Mouse (Mus musculus): ENCODE results near the gene Pwwp2a. TPM values are rescaled to one million over a fixed set of nuclear protein-coding genes. Genes with fewer than 3 reads are reported as not detected.

Pwwp2a gene
- polyA plus RNA-seq, 1 experiment from 2014 or later, result 17.3 TPM

- Histone ChIP-seq H3K36me3 (peaks cover 35% of the 10 kb centered on the region; the same call in 1 of the 2 replicates), H3K27ac (no peak overlapping the region), H3K27me3 (no peaks in the 10 kb centered on the region), H3K4me3 (no peak overlapping the region), H3K4me1 (replicated peaks) (0 out of 2 replicates have a peak, but pooled peaks cover 2% of the 10 kb centered on the region), H3K9ac (no peak overlapping the region), H3K9me3 (replicated peaks) (no peaks in the 10 kb centered on the region), H3K4me2 (no peak overlapping the region)
- WGBS, result 61% methylated on average over 7 of the region's 7 CpGs
- no peak for ATAC-seq (replicated peaks; ENCODE audit: insufficient number of reproducible peaks, insufficient read depth, low FRiP score, low read depth)
These were observed 46.0 kb downstream of the Pwwp2a start for GRCm38 (mm10) chr11:43727796-43728195.

- Histone ChIP-seq H3K27me3 (no peaks in the 10 kb centered on the region), H3K9me3 (replicated peaks) (no peaks in the 10 kb centered on the region), H3K9ac (no peak overlapping the region), H3K4me1 (replicated peaks) (0 out of 2 replicates have a peak, but pooled peaks cover 2% of the 10 kb centered on the region), H3K4me2 (no peak overlapping the region), H3K4me3 (no peak overlapping the region), H3K36me3 (peaks cover 40% of the 10 kb centered on the region; the same call in 1 of the 2 replicates), H3K27ac (no peak overlapping the region)
- no peak for ATAC-seq (replicated peaks; ENCODE audit: insufficient number of reproducible peaks, insufficient read depth, low FRiP score, low read depth)
- WGBS, result 80% methylated on average over 7 of the region's 7 CpGs
These were observed 47.0 kb downstream of the Pwwp2a start for GRCm38 (mm10) chr11:43728737-43729301.

GRCm38 (mm10) chr11:43747233-43748226 is 65.7 kb downstream of the Pwwp2a start, which contains the start of gene Ttc1:
TSS of gene Ttc1 (minus strand) at chr11:43748008.
- H3K4me2 ChIP-seq, result peak within 1 kb of the TSS; percentile 87
- H3K9ac ChIP-seq, result peak within 1 kb of the TSS; percentile 77
- peak; percentile 96 for ATAC-seq (replicated peaks; ENCODE audit: insufficient number of reproducible peaks, insufficient read depth, low FRiP score, low read depth)
- no peaks in the 10 kb centered on the region for H3K27me3 ChIP-seq
- peak within 1 kb of the TSS; percentile 77 for H3K27ac ChIP-seq
- no peaks in the 10 kb centered on the region for H3K9me3 ChIP-seq (replicated peaks)
- H3K4me1 ChIP-seq (replicated peaks), result peaks cover 9% of the 10 kb centered on the region
- WGBS, result 2% methylated on average over 47 of the region's 47 CpGs
- H3K4me3 ChIP-seq, result peak within 1 kb of the TSS; percentile 87
- H3K36me3 ChIP-seq, result peaks cover 24% of the 10 kb centered on the region

- no peak overlapping the region for H3K4me3 ChIP-seq
- ATAC-seq (replicated peaks; ENCODE audit: insufficient number of reproducible peaks, insufficient read depth, low FRiP score, low read depth), result no peak
These were observed 69.7 kb downstream of the Pwwp2a start for GRCm38 (mm10) chr11:43751542-43751941.

GRCm38 (mm10) chr11:43754568-43754967 is 72.8 kb downstream of the Pwwp2a start:
- no peak overlapping the region for H3K4me2 ChIP-seq
- H3K9me3 ChIP-seq (replicated peaks), result no peaks in the 10 kb centered on the region
- H3K36me3 ChIP-seq, result no peaks in the 10 kb centered on the region
- no peaks in the 10 kb centered on the region for H3K4me1 ChIP-seq (replicated peaks)
- H3K9ac ChIP-seq, result no peak overlapping the region
- no peak for ATAC-seq (replicated peaks; ENCODE audit: insufficient number of reproducible peaks, insufficient read depth, low FRiP score, low read depth)
- no peak overlapping the region for H3K4me3 ChIP-seq
- WGBS, result 58% methylated on average over 1 of the region's 1 CpGs
- H3K27ac ChIP-seq, result no peak overlapping the region
- H3K27me3 ChIP-seq, result no peaks in the 10 kb centered on the region

More at GRCm38 (mm10) chr11:43751542-43751941, 69.7 kb downstream of the Pwwp2a start:
- Histone ChIP-seq H3K4me1 (replicated peaks) (peaks cover 8% of the 10 kb centered on the region), H3K9me3 (replicated peaks) (no peaks in the 10 kb centered on the region), H3K36me3 (no peaks in the 10 kb centered on the region), H3K9ac (no peak overlapping the region), H3K27me3 (no peaks in the 10 kb centered on the region), H3K27ac (no peak overlapping the region), H3K4me2 (no peak overlapping the region)
- WGBS, result 69% methylated on average over 2 of the region's 2 CpGs

- no peak overlapping the region for H3K4me2 ChIP-seq
- H3K4me1 ChIP-seq (replicated peaks), result no peaks in the 10 kb centered on the region
- H3K4me3 ChIP-seq, result no peak overlapping the region
- H3K27me3 ChIP-seq, result no peaks in the 10 kb centered on the region
- 60% methylated on average over 5 of the region's 5 CpGs for WGBS
- no peak for ATAC-seq (replicated peaks; ENCODE audit: insufficient number of reproducible peaks, insufficient read depth, low FRiP score, low read depth)
- H3K27ac ChIP-seq, result no peak overlapping the region
- H3K36me3 ChIP-seq, result no peaks in the 10 kb centered on the region
- H3K9me3 ChIP-seq (replicated peaks), result no peaks in the 10 kb centered on the region
- no peak overlapping the region for H3K9ac ChIP-seq
These were observed 73.6 kb downstream of the Pwwp2a start for GRCm38 (mm10) chr11:43755411-43755810.

GRCm38 (mm10) chr11:43758436-43758835 is 76.6 kb downstream of the Pwwp2a start:
- no peak overlapping the region for H3K27ac ChIP-seq
- no peak for ATAC-seq (replicated peaks; ENCODE audit: insufficient number of reproducible peaks, insufficient read depth, low FRiP score, low read depth)
- 41% methylated on average over 2 of the region's 2 CpGs for WGBS

GRCm38 (mm10) chr11:43766922-43767648 is 85.3 kb downstream of the Pwwp2a start:
- Histone ChIP-seq H3K27ac (no peak overlapping the region), H3K9ac (no peak overlapping the region; the same call in 1 of the 2 replicates), H3K9me3 (replicated peaks) (no peaks in the 10 kb centered on the region), H3K27me3 (no peaks in the 10 kb centered on the region), H3K4me1 (replicated peaks) (peaks cover 3% of the 10 kb centered on the region), H3K4me3 (peak overlapping the region; percentile 65), H3K36me3 (no peaks in the 10 kb centered on the region), H3K4me2 (peak overlapping the region; percentile 89)
- WGBS, result 6% methylated on average over 37 of the region's 37 CpGs
- peak; percentile 55 for ATAC-seq (replicated peaks; ENCODE audit: insufficient number of reproducible peaks, insufficient read depth, low FRiP score, low read depth)

More at GRCm38 (mm10) chr11:43758436-43758835, 76.6 kb downstream of the Pwwp2a start:
- H3K4me3 ChIP-seq, result no peak overlapping the region
- H3K4me2 ChIP-seq, result no peak overlapping the region
- H3K4me1 ChIP-seq (replicated peaks), result no peaks in the 10 kb centered on the region
- no peaks in the 10 kb centered on the region for H3K9me3 ChIP-seq (replicated peaks)
- H3K36me3 ChIP-seq, result no peaks in the 10 kb centered on the region
- no peaks in the 10 kb centered on the region for H3K27me3 ChIP-seq
- no peak overlapping the region for H3K9ac ChIP-seq

- no peak overlapping the region for H3K9ac ChIP-seq
- no peaks in the 10 kb centered on the region for H3K27me3 ChIP-seq
- H3K36me3 ChIP-seq, result no peaks in the 10 kb centered on the region
- no peak overlapping the region; the same call in 1 of the 2 replicates for H3K4me3 ChIP-seq
- H3K9me3 ChIP-seq (replicated peaks), result no peaks in the 10 kb centered on the region
- H3K27ac ChIP-seq, result no peak overlapping the region
- no peak for ATAC-seq (replicated peaks; ENCODE audit: insufficient number of reproducible peaks, insufficient read depth, low FRiP score, low read depth)
- 68% methylated on average over 11 of the region's 11 CpGs for WGBS
- H3K4me2 ChIP-seq, result peak overlapping the region; percentile 89
- H3K4me1 ChIP-seq (replicated peaks), result peaks cover 3% of the 10 kb centered on the region
These were observed 86.0 kb downstream of the Pwwp2a start for GRCm38 (mm10) chr11:43767749-43768148.

GRCm38 (mm10) chr11:43770110-43770509 is 88.3 kb downstream of the Pwwp2a start:
- no peaks in the 10 kb centered on the region for H3K9me3 ChIP-seq (replicated peaks)
- H3K27ac ChIP-seq, result no peak overlapping the region
- 76% methylated on average over 4 of the region's 4 CpGs for WGBS
- peaks cover 1% of the 10 kb centered on the region for H3K27me3 ChIP-seq
- H3K36me3 ChIP-seq, result no peaks in the 10 kb centered on the region
- no peak overlapping the region for H3K4me2 ChIP-seq
- H3K4me3 ChIP-seq, result no peak overlapping the region
- H3K4me1 ChIP-seq (replicated peaks), result peaks cover 3% of the 10 kb centered on the region
- no peak overlapping the region for H3K9ac ChIP-seq
- no peak for ATAC-seq (replicated peaks; ENCODE audit: insufficient number of reproducible peaks, insufficient read depth, low FRiP score, low read depth)

Data from heart, embryonic 15.5 days (tissue).